Mouse (Mus musculus): ENCODE measurements at regions not wholly inside any gene's neighbourhood (a gene's known extent, or its start where the extent isn't known, plus 50 kb on each side); places are given as distances from the start of the nearest gene placed in this dataset.

GRCm38 (mm10) chr16:95831566-95832345 is 129.9 kb downstream of the Ets2 start:
- no peak overlapping the region for H3K4me2 ChIP-seq (ENCODE audit: low read depth, low read length)
- no peak overlapping the region; the same call in 1 of the 2 replicates for H3K9ac ChIP-seq (ENCODE audit: low read length)
- WGBS = 22% methylated on average over 11 of the region's 11 CpGs
- no peaks in the 10 kb centered on the region for H3K9me3 ChIP-seq (replicated peaks; ENCODE audit: control insufficient read depth, low read length)
- ATAC-seq (ENCODE audit: insufficient read depth, low FRiP score) = peak; percentile 70
- no peak overlapping the region for H3K4me3 ChIP-seq (replicated peaks; ENCODE audit: low read length)
- no peaks in the 10 kb centered on the region for H3K36me3 ChIP-seq (ENCODE audit: control insufficient read depth, insufficient read depth, low read length)
- peaks cover 24% of the 10 kb centered on the region for H3K4me1 ChIP-seq (ENCODE audit: control insufficient read depth, insufficient read depth, low read length)
- no peaks in the 10 kb centered on the region for H3K27me3 ChIP-seq (ENCODE audit: control insufficient read depth, insufficient read depth, low read length)
- H3K27ac ChIP-seq (ENCODE audit: low read length) = peak overlapping the region; percentile 70

- Histone ChIP-seq H3K9ac (ENCODE audit: low read length) (no peak overlapping the region), H3K4me3 (replicated peaks; ENCODE audit: low read length) (no peak overlapping the region), H3K27me3 (ENCODE audit: control insufficient read depth, insufficient read depth, low read length) (no peaks in the 10 kb centered on the region), H3K27ac (ENCODE audit: low read length) (no peak overlapping the region), H3K4me2 (ENCODE audit: low read depth, low read length) (no peak overlapping the region), H3K9me3 (replicated peaks; ENCODE audit: control insufficient read depth, low read length) (no peaks in the 10 kb centered on the region), H3K36me3 (ENCODE audit: control insufficient read depth, insufficient read depth, low read length) (no peaks in the 10 kb centered on the region), H3K4me1 (ENCODE audit: control insufficient read depth, insufficient read depth, low read length) (peaks cover 23% of the 10 kb centered on the region)
- WGBS = 72% methylated on average over 6 of the region's 6 CpGs
- ATAC-seq (ENCODE audit: insufficient read depth, low FRiP score) = no peak
Measured at GRCm38 (mm10) chr16:95827402-95827737, 125.5 kb downstream of the Ets2 start.

GRCm38 (mm10) chr16:95826681-95827401 is 125.0 kb downstream of the Ets2 start:
- Histone ChIP-seq H3K9ac (ENCODE audit: low read length) (no peak overlapping the region), H3K36me3 (ENCODE audit: control insufficient read depth, insufficient read depth, low read length) (no peaks in the 10 kb centered on the region), H3K4me3 (replicated peaks; ENCODE audit: low read length) (no peak overlapping the region), H3K4me1 (ENCODE audit: control insufficient read depth, insufficient read depth, low read length) (peaks cover 18% of the 10 kb centered on the region), H3K9me3 (replicated peaks; ENCODE audit: control insufficient read depth, low read length) (no peaks in the 10 kb centered on the region), H3K4me2 (ENCODE audit: low read depth, low read length) (no peak overlapping the region), H3K27me3 (ENCODE audit: control insufficient read depth, insufficient read depth, low read length) (no peaks in the 10 kb centered on the region), H3K27ac (ENCODE audit: low read length) (no peak overlapping the region)
- 72% methylated on average over 5 of the region's 5 CpGs for WGBS
- no peak for ATAC-seq (ENCODE audit: insufficient read depth, low FRiP score)

- H3K4me3 ChIP-seq (replicated peaks; ENCODE audit: low read length) = no peak overlapping the region
- WGBS = 24% methylated on average over 5 of the region's 5 CpGs
Measured at GRCm38 (mm10) chr16:95825723-95826122, 123.8 kb downstream of the Ets2 start.

GRCm38 (mm10) chr16:95824720-95825534 is 123.1 kb downstream of the Ets2 start:
- 14% methylated on average over 7 of the region's 7 CpGs for WGBS
- ATAC-seq (ENCODE audit: insufficient read depth, low FRiP score) = peak; percentile 61
- Histone ChIP-seq H3K36me3 (ENCODE audit: control insufficient read depth, insufficient read depth, low read length) (no peaks in the 10 kb centered on the region), H3K9ac (ENCODE audit: low read length) (peak overlapping the region; percentile 36; the same call in 1 of the 2 replicates), H3K9me3 (replicated peaks; ENCODE audit: control insufficient read depth, low read length) (no peaks in the 10 kb centered on the region), H3K27me3 (ENCODE audit: control insufficient read depth, insufficient read depth, low read length) (no peaks in the 10 kb centered on the region), H3K4me2 (ENCODE audit: low read depth, low read length) (peak overlapping the region; percentile 21; the same call in 1 of the 2 replicates), H3K4me1 (ENCODE audit: control insufficient read depth, insufficient read depth, low read length) (peaks cover 18% of the 10 kb centered on the region), H3K4me3 (replicated peaks; ENCODE audit: low read length) (no peak overlapping the region), H3K27ac (ENCODE audit: low read length) (peak overlapping the region; percentile 85)

More at GRCm38 (mm10) chr16:95825723-95826122, 123.8 kb downstream of the Ets2 start:
- Histone ChIP-seq H3K27me3 (ENCODE audit: control insufficient read depth, insufficient read depth, low read length) (no peaks in the 10 kb centered on the region), H3K4me2 (ENCODE audit: low read depth, low read length) (no peak overlapping the region), H3K36me3 (ENCODE audit: control insufficient read depth, insufficient read depth, low read length) (no peaks in the 10 kb centered on the region), H3K9me3 (replicated peaks; ENCODE audit: control insufficient read depth, low read length) (no peaks in the 10 kb centered on the region), H3K4me1 (ENCODE audit: control insufficient read depth, insufficient read depth, low read length) (peaks cover 18% of the 10 kb centered on the region), H3K9ac (ENCODE audit: low read length) (no peak overlapping the region), H3K27ac (ENCODE audit: low read length) (no peak overlapping the region)
- ATAC-seq (ENCODE audit: insufficient read depth, low FRiP score) = peak; percentile 16; the same call in 1 of the 2 replicates

- Histone ChIP-seq H3K27ac (ENCODE audit: low read length) (peak overlapping the region; percentile 80), H3K36me3 (ENCODE audit: control insufficient read depth, insufficient read depth, low read length) (no peaks in the 10 kb centered on the region), H3K4me1 (ENCODE audit: control insufficient read depth, insufficient read depth, low read length) (peaks cover 18% of the 10 kb centered on the region), H3K27me3 (ENCODE audit: control insufficient read depth, insufficient read depth, low read length) (no peaks in the 10 kb centered on the region), H3K4me3 (replicated peaks; ENCODE audit: low read length) (no peak overlapping the region), H3K9me3 (replicated peaks; ENCODE audit: control insufficient read depth, low read length) (no peaks in the 10 kb centered on the region), H3K4me2 (ENCODE audit: low read depth, low read length) (no peak overlapping the region), H3K9ac (ENCODE audit: low read length) (peak overlapping the region; percentile 47; the same call in 1 of the 2 replicates)
- 47% methylated on average over 6 of the region's 6 CpGs for WGBS
- peak; percentile 23; the same call in 1 of the 2 replicates for ATAC-seq (ENCODE audit: insufficient read depth, low FRiP score)
Measured at GRCm38 (mm10) chr16:95823803-95824202, 121.9 kb downstream of the Ets2 start.

- 80% methylated on average over 7 of the region's 7 CpGs for WGBS
- H3K36me3 ChIP-seq (ENCODE audit: control insufficient read depth, insufficient read depth, low read length) = no peaks in the 10 kb centered on the region
- no peak overlapping the region for H3K9ac ChIP-seq (ENCODE audit: low read length)
- no peak overlapping the region for H3K27ac ChIP-seq (ENCODE audit: low read length)
- H3K4me2 ChIP-seq (ENCODE audit: low read depth, low read length) = no peak overlapping the region
- peaks cover 18% of the 10 kb centered on the region for H3K4me1 ChIP-seq (ENCODE audit: control insufficient read depth, insufficient read depth, low read length)
- 0 out of 2 replicates have a peak, but pooled peaks cover 3% of the 10 kb centered on the region for H3K9me3 ChIP-seq (replicated peaks; ENCODE audit: control insufficient read depth, low read length)
- H3K4me3 ChIP-seq (replicated peaks; ENCODE audit: low read length) = no peak overlapping the region
- H3K27me3 ChIP-seq (ENCODE audit: control insufficient read depth, insufficient read depth, low read length) = no peaks in the 10 kb centered on the region
- no peak for ATAC-seq (ENCODE audit: insufficient read depth, low FRiP score)
Measured at GRCm38 (mm10) chr16:95821080-95821479, 119.2 kb downstream of the Ets2 start.

- WGBS = 70% methylated on average over 8 of the region's 8 CpGs
- H3K27me3 ChIP-seq (ENCODE audit: control insufficient read depth, insufficient read depth, low read length) = no peaks in the 10 kb centered on the region
- no peak for ATAC-seq (ENCODE audit: insufficient read depth, low FRiP score)
- no peak overlapping the region for H3K9ac ChIP-seq (ENCODE audit: low read length)
- 0 out of 2 replicates have a peak, but pooled peaks cover 3% of the 10 kb centered on the region for H3K9me3 ChIP-seq (replicated peaks; ENCODE audit: control insufficient read depth, low read length)
- H3K4me1 ChIP-seq (ENCODE audit: control insufficient read depth, insufficient read depth, low read length) = peaks cover 18% of the 10 kb centered on the region
- H3K4me3 ChIP-seq (replicated peaks; ENCODE audit: low read length) = no peak overlapping the region
- H3K27ac ChIP-seq (ENCODE audit: low read length) = no peak overlapping the region
- no peak overlapping the region for H3K4me2 ChIP-seq (ENCODE audit: low read depth, low read length)
- no peaks in the 10 kb centered on the region for H3K36me3 ChIP-seq (ENCODE audit: control insufficient read depth, insufficient read depth, low read length)
Measured at GRCm38 (mm10) chr16:95820606-95821005, 118.7 kb downstream of the Ets2 start.
